Mouse (Mus musculus): Measurements from ENCODE around the gene Fxyd3.

- no peak for TF ChIP-seq MAZ (IDR thresholded peaks at IDR 0.05; ENCODE audit: low read depth, low read length)
- no peak for TF ChIP-seq MEF2A (IDR thresholded peaks at IDR 0.05; ENCODE audit: extremely low read depth, insufficient replicate concordance, low read depth, low read length, poor library complexity, severe bottlenecking)
Measured at GRCm38 (mm10) chr7:31105061-31105768, 28.7 kb upstream of the Fxyd3 start.

Data from MEL (cell line).